Mouse (Mus musculus): ENCODE results near the gene Lcn12.

DNA sequence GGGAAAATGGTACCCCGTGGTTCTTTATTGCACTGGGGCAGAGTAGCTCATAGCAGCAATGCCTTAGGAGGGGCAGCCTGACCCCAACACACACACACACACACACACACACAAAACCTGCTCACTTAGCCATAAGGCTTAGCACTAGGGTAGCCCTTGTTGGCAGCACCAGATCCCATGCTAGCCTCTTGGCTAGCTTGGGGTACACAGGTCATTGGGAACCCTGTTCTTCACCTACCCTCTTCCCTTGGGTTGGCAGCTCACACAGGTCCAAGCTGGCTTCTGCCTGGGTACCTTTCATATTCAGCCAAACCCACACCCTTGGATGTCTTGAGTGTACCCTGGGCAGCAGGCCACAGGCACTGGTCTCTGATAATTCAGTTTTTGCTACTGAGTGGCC lies 11.3 kb upstream of the Lcn12 start:
- TF ChIP-seq POLR2A (IDR thresholded peaks at IDR 0.05; ENCODE audit: insufficient read length, low read depth) (no peak), MYOG (IDR thresholded peaks at IDR 0.05; ENCODE audit: control insufficient read depth in 1 of 3, insufficient read depth in 1 of 3, insufficient read length in 2 of 3, low read depth in 2 of 3) (no peak), E2F4 (IDR thresholded peaks at IDR 0.05; ENCODE audit: insufficient read depth) (no peak), TCF3 (IDR thresholded peaks at IDR 0.05; ENCODE audit: insufficient read length, low read depth) (no peak), USF1 (IDR thresholded peaks at IDR 0.05; ENCODE audit: low read depth) (no peak)

Data from myocyte (in vitro differentiated cells).